Mouse (Mus musculus): ENCODE results near the gene Mecr. TPM values are rescaled to one million over a fixed set of nuclear protein-coding genes. Genes with fewer than 3 reads are reported as not detected.
A peak's percentile ranks its signal among the peaks of the same experiment; 100 is the strongest.
"Not testable (repeated sequence)": the region's sequence is repeated elsewhere in the genome, so short reads cannot be mapped to it uniquely, and the experiment has no call there.

The Mecr gene
- 10 to 100 TPM; 31.6 to 34.7 TPM for total RNA-seq (2021)
- long read RNA-seq, experiment 1, transcript Mecr-201 (10 exons, 1,337 nt) = major isoform, 17 of 25 reads
- long read RNA-seq, experiment 1, partial matches to known transcripts = 2 of 25 reads
- long read RNA-seq, experiment 1, other reads (novel, unspliced or antisense) = 6 of 25 reads
- long read RNA-seq, experiment 2, transcript Mecr-201 (10 exons, 1,337 nt) = major isoform, 12 of 19 reads
- long read RNA-seq, experiment 2, partial matches to known transcripts = 0 of 19 reads
- long read RNA-seq, experiment 2, other reads (novel, unspliced or antisense) = 7 of 19 reads

DNA sequence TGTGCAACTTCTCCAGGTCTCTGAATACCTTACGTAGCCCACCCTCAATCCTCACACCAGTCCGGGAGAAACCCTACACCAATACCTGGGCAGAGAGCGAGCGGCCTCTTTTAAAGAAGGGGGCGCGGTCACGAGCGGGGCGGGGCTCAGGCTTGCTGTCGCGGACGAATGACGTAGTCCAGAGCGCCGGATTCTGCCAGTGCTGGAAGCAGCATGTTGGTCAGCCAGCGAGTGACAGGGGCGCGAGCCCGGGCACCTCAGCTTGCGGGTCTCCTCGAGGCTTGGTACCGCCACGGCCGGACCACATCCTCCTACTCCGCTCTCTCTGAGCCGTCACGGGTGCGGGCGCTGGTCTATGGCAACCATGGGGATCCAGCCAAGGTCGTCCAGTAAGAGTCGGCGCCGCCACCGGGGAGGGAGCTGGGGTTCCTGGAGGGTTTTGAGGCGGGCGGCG is at the start of gene Mecr:
Mecr (plus strand) TSS at position 181 of the 454 bp plus-strand sequence.
- peak; percentile 92 to 96 for DNase-seq (ENCODE audit: low spot score in 2 of 2)
- intact Hi-C loops (cut with DNase I) = no loop called here

DNA sequence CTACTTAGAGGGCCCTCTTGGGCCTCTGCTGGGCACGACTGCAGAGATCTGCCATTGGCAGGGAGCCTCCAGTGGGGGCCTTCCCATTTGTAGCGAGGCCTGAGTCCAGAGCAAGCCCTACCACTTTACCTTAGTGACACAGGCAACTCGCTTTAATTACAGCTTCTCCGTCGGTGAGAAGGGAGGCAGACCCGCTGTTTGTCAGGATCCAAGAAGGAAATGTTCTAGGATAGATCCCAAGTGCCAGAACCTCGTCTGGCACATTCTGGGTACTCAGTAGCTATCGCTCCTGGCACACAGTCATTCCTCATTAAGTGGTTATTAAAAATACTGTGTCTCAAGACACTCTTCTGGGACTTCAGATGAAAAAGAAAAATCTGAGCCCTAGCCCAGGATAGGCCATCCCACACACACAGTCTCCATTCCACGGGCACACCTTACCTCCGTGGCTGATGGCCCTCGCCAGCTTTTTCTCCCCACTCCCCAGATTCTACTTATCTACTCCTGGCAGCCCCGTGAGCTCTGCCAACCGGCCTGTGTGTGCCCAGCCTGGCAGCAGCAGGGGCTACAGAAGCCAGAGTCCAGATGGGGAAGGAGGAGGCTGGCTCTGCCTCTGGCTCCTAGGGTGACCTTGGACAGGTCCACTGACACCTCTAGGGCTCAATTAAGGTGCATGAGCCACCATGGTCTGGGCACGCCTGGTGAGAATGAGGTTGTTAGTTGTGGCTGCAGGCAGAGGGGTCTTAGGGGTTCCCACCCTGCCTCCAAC is 46.8 kb upstream of the Mecr start:
- no peak for DNase-seq (ENCODE audit: low spot score in 2 of 2)
- intact Hi-C loops (cut with DNase I) = no loop called here

DNA sequence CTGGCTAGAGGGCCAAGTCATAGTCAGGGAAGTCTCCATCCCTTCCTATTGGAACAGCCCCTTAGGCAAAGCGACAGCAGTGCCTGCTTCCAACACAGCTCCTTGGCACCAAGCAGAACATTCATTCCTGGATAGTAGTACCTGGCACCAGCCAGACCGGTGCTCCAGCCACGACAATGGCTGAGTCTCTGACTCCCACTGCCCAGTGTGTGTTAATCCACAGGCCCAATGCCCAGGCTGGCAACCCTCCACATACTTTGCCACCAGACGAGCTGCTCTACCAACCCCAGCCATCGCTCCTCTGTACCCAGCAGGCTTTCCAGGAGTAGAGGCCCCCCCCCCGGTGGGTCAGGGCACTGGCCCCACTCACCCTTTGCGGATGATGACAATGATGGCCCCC is 45.8 kb upstream of the Mecr start:
- peak in 1 of 2 experiments; percentile 39 for DNase-seq (ENCODE audit: low spot score in 2 of 2)
- intact Hi-C loops (cut with DNase I) = no loop called here

- intact Hi-C loops (cut with DNase I) = no loop called here
- DNase-seq (ENCODE audit: low spot score in 2 of 2) = no peak
Observed at GRCm38 (mm10) chr4:131797920-131798319, 45.4 kb upstream of the Mecr start.

- intact Hi-C loops (cut with DNase I) = no loop called here
- DNase-seq (ENCODE audit: low spot score in 2 of 2) = no peak
Observed at GRCm38 (mm10) chr4:131798968-131799367, 44.3 kb upstream of the Mecr start.

DNA sequence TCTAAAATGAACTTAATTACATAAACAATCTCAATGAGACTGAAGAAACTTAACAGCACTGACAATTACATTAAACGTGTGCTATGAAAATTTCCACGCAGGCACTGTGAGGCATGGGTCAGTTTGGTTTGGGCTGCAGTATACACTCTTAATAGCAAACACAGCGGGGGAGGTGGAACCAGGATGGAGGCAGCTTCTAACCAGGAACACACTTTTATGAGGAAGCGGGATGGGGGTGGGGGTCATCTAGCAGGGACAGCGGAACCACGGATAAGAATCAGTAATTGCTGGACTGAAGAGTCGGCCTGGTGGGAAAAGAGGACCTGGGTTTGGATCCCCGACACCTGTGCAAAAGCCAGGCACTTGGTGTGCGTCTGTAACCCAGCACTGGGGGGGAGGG is 39.4 kb upstream of the Mecr start:
- intact Hi-C loops (cut with DNase I) = no loop called here
- no peak for DNase-seq (ENCODE audit: low spot score in 2 of 2)

GRCm38 (mm10) chr4:131804732-131805131 is 38.5 kb upstream of the Mecr start:
- intact Hi-C loops (cut with DNase I); DNase-seq (ENCODE audit: low spot score in 2 of 2): not testable (repeated sequence)

DNA sequence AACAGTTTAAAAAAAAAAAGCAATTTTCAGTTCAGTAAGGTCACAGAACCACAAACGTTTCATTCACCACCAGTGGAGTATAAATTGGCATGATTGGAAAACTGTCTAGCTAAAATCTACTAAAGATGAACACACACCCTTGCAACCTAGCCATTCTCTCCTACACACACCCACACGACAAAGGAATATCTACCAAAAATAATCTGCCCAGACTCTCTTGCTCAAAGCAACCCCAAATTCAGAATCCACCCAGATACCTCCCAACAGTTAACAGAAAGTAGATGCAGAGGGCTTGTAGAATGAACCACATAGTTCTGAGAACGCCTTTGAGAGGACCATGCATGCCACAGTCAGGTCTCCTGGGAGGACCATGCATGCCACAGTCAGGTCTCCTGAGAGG is 38.0 kb upstream of the Mecr start:
- intact Hi-C loops (cut with DNase I) = no loop called here
- no peak for DNase-seq (ENCODE audit: low spot score in 2 of 2)

- intact Hi-C loops (cut with DNase I) = no loop called here
- peak; percentile 27 to 56 for DNase-seq (ENCODE audit: low spot score in 2 of 2)
Observed at GRCm38 (mm10) chr4:131812458-131812857, 30.8 kb upstream of the Mecr start.

- DNase-seq (ENCODE audit: low spot score in 2 of 2) = no peak
- intact Hi-C loops (cut with DNase I) = no loop called here
Observed at GRCm38 (mm10) chr4:131813798-131814197, 29.5 kb upstream of the Mecr start.

DNA sequence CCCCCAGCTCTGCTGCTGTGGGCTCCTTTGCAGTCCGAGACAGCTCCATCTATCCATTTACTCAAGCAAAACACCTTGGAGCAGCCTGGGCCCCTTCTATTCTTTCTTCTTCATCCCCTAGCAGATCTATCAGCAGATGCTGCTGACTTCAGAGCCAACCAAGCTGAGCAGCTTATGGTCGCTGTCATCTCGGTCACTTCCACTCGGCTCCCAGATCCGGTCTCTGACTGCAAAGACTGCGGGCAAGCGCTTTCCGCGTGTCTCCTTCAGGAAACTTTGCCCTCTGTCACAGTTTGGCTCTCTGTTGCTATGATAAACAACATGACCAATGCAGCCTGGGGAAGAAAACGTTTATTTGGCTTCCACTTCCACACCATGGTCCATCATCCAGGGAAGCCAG is 28.4 kb upstream of the Mecr start:
- intact Hi-C loops (cut with DNase I) = no loop called here
- no peak for DNase-seq (ENCODE audit: low spot score in 2 of 2)

- DNase-seq (ENCODE audit: low spot score in 2 of 2) = no peak
- intact Hi-C loops (cut with DNase I) = no loop called here
Observed at GRCm38 (mm10) chr4:131815774-131816173, 27.5 kb upstream of the Mecr start.

DNA sequence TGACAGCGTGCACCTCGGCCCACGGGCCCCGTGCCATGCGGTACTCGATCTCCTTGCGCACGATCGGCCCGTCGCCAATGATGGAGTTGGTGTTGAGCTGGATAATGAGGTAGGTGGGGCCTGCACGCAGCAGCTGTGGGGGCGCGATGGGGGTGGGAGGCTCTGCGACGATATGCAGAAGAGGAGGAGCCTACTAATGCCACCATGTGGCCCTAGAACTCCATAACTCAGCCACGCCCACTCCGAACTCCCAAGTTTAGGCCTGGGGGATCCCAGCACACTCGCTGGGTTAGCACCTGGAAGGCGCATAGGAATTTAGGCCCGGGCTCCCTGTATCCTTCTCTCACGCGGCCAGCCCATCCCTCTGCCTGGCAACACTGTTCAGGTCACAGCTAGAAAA is 24.3 kb upstream of the Mecr start:
- no peak for DNase-seq (ENCODE audit: low spot score in 2 of 2)
- intact Hi-C loops (cut with DNase I) = no loop called here

DNA sequence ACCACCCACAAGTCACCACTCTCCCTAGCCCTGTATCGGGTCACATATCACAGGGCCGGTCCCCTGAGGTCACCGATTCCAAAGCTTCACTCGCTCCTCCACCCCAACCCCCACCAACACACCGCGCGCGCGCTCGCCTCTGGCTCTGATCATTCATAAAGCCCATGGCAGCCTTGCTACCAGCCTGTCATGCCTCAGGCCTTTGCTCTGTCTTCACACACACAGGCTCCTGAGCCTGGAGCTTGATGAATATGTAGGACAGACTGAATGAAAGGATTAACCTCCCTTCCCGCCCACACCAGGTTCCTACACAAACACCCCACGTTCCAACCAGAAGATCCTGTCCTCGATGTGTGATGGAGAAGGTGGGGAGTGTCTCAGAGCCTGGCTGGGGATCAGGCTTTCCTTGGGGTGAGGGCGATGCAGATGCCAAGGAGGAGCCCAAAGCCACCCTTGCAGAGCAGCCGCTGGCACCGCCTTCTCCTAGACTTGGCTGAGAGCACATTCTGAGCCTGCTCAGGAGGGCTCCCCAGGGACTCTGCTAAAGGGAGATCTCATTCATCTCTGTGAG is 22.0 kb upstream of the Mecr start:
- DNase-seq (ENCODE audit: low spot score in 2 of 2) = peak; percentile 35 to 51
- intact Hi-C loops (cut with DNase I) = no loop called here

DNA sequence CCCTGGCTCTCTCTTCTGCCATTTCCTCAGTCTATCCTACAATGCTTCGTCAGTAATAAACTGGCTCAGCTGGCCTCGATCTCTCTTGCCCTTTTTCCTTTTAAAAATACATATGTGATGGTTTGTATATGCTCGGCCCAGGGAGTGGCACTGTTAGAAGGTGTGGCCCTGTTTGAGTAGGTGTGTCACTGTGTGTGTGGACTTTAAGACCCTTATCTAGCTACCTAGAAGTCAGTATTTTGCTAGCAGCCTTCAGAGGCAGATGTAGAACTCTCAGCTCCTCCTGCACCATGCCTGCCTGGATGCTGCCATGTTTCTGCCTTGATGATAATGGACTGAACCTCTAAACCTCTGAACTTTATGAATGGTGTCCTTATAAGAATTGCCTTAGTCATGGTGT is 20.7 kb upstream of the Mecr start:
- no peak for DNase-seq (ENCODE audit: low spot score in 2 of 2)
- intact Hi-C loops (cut with DNase I) = no loop called here

DNA sequence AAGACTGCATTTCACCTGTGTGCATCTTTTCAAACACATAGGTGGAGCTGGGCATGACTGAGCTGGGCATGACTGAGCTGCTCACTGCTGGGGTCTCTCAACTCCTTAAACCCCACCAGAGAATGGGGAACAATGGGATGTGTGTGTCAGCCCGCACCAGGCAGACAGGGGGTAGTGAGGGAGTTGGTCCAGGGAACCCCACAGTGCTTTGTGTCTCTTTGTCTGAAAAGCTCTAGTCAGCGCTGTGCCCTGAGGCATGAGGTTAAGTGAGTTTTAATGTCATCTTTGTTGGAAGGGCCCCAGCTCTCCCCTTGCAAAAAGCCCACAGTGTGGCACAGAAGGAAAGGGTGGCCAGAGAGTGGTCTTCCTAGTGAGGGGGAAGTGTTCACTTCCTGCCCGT is 18.3 kb upstream of the Mecr start:
- no peak for DNase-seq (ENCODE audit: low spot score in 2 of 2)
- intact Hi-C loops (cut with DNase I) = no loop called here

DNA sequence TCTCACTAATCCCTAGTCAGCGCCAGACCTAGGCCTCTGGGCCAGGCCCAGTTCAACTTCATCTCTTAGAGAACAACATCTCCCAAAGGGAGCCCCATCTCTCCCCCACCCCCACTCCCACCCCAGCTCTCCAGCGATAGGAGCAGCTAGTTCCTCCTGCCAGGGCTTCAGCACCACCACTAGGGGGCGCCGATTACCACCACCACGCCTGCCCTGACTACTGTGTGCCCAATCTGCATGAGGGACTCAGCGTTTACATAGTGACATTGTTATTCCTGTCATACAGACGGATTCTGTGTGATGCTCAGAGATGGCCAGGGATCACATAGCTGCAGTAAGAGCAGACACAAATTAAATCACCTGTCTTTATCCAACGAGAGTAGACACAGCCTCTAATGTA is 17.4 kb upstream of the Mecr start:
- DNase-seq (ENCODE audit: low spot score in 2 of 2) = no peak
- intact Hi-C loops (cut with DNase I) = no loop called here

DNA sequence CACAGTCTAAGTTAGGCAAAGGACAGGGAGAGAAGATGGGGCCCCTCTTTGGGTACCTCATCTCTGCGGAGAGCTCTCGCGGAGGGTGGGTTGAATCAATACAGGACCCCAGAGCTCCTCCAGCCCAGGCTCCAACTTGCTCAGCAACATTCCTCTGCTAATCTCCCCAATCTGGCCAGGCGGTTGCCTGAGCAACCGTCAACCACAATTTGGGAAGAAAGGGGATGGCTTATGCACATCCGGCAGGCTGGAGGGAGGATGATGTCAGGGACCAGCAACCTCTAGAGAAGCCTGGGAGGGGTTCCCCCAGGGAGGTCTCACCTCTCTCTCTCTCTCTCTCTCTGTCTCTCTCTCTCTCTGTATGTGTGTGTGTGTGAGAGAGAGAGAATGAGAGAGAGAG is 16.4 kb upstream of the Mecr start:
- no peak for DNase-seq (ENCODE audit: low spot score in 2 of 2)
- intact Hi-C loops (cut with DNase I) = no loop called here

GRCm38 (mm10) chr4:131829123-131829522 is 14.1 kb upstream of the Mecr start:
- intact Hi-C loops (cut with DNase I) = no loop called here

GRCm38 (mm10) chr4:131831546-131832045 is 11.7 kb upstream of the Mecr start:
- intact Hi-C loops (cut with DNase I) = loop anchor here (5.0 to 10.0 kb wide), 3 partner anchors 49 to 1037 kb away; partner anchors contain the start of gene Sdc3
- DNase-seq (ENCODE audit: low spot score in 2 of 2) = no peak

More at GRCm38 (mm10) chr4:131829123-131829522, 14.1 kb upstream of the Mecr start:
- DNase-seq (ENCODE audit: low spot score in 2 of 2) = no peak

All from left cerebral cortex, postnatal 14 days (tissue).